Mouse (Mus musculus) liver, embryonic 14.5 days (tissue): ENCODE results near the gene Hspd1. TPM values are rescaled to one million over a fixed set of nuclear protein-coding genes. Genes with fewer than 3 reads are reported as not detected.
A peak's percentile ranks its signal among the peaks of the same experiment; 100 is the strongest.

ENCODE experiments used
- ATAC-seq: fragments of 200-750 bp; cut with Nextera tagmentation; 2 replicates; pipeline ENCODE4 v1.8.0; 2017; ENCODE audit warnings: moderate number of reproducible peaks, mild to moderate bottlenecking, moderate library complexity; ENCODE audit not compliant: insufficient read depth
- DNase-seq, 3 experiments: peaks; one replicate each; pipeline ENCODE4 v3.0.0-alpha.2; 2012 to 2013; ENCODE audit warnings: low read depth in 3 of 3, low spot score in 3 of 3
- H3K27ac ChIP-seq: fragments of 300-500 bp; sonication (generic); 2 replicates; pipeline ENCODE4 v1.5.1; 2014; ENCODE audit warnings: moderate library complexity, mild to moderate bottlenecking, control low read depth, inconsistent platforms
- H3K27me3 ChIP-seq: fragments of 300-500 bp; sonication (generic); 2 replicates; pipeline ENCODE4 v1.6.1; 2014; ENCODE audit warnings: mild to moderate bottlenecking, low read length, moderate library complexity; ENCODE audit not compliant: control insufficient read depth, insufficient read depth
- H3K36me3 ChIP-seq: fragments of 300-500 bp; sonication (generic); replicated peaks from 2 replicates; pipeline ENCODE4 v1.6.1; 2014; ENCODE audit warnings: low read depth; ENCODE audit not compliant: control insufficient read depth, insufficient read depth
- H3K4me1 ChIP-seq, 2 experiments: fragments of 200-500 bp in 1 of 2; fragments of 300-500 bp in 1 of 2; sonication (generic) in 1 of 2; replicated peaks; 2 replicates each; pipeline ENCODE4 v1.6.1; 2012 to 2014; ENCODE audit warnings: antibody characterized with exemption in 1 of 2, inconsistent platforms in 1 of 2, low read length in 1 of 2; ENCODE audit not compliant: control insufficient read depth in 2 of 2, insufficient read depth in 2 of 2
- H3K4me2 ChIP-seq: fragments of 300-500 bp; sonication (generic); 2 replicates; pipeline ENCODE4 v1.6.1; 2014; ENCODE audit warnings: low read depth, mild to moderate bottlenecking, control low read depth, moderate library complexity
- H3K4me3 ChIP-seq, 2 experiments: fragments of 200-500 bp in 1 of 2; fragments of 300-500 bp in 1 of 2; sonication (generic) in 1 of 2; 2 replicates each; pipeline ENCODE4 v1.5.1; 2012 to 2014; ENCODE audit warnings: low read depth in 2 of 2, low read length in 2 of 2, mild to moderate bottlenecking in 2 of 2, control low read depth in 1 of 2, inconsistent platforms in 1 of 2, moderate library complexity in 1 of 2; ENCODE audit not compliant: insufficient read depth in 1 of 2
- H3K9ac ChIP-seq: fragments of 300-500 bp; sonication (generic); replicated peaks from 2 replicates; pipeline ENCODE4 v1.6.1; 2014; ENCODE audit warnings: mild to moderate bottlenecking, control low read depth, moderate library complexity
- H3K9me3 ChIP-seq: fragments of 300-500 bp; sonication (generic); 2 replicates; pipeline ENCODE4 v1.6.1; 2016; ENCODE audit warnings: low read length, mixed read lengths; ENCODE audit not compliant: control insufficient read depth
- CTCF ChIP-seq: IDR thresholded peaks from 2 replicates; pipeline ENCODE4 v1.5.1; 2016; ENCODE audit warnings: antibody characterized with exemption, low read depth, control low read depth
- EP300 ChIP-seq: IDR thresholded peaks from 2 replicates; pipeline ENCODE4 v1.6.1; 2016; ENCODE audit warnings: antibody characterized with exemption, low read depth
- WGBS: fragments of 180-500 bp; shearing (Covaris S2); extraction: QIAGEN DNeasy Blood & Tissue Kit; methylation state at CpG from one replicate; pipeline ENCODE4 v1.1.7; 2014; ENCODE audit not compliant: insufficient replicate concordance; 5-methylcytosine and 5-hydroxymethylcytosine counted together
- polyA plus RNA-seq, 2 experiments: library from polyadenylated mRNA; depleted of rRNA in 1 of 2; stranded (reverse) in 1 of 2; unstranded in 1 of 2; fragments of >200 nt; fragmentation: Nextera tagmentation in 1 of 2; extraction: Ambion mirVana in 1 of 2; gene quantifications; 2 replicates each; pipeline versions ENCODE4 v1.2.1 to v1.2.3; 2012 to 2014

Hspd1 gene
- polyA plus RNA-seq, 2 experiments, result 163 to 241 TPM

DNA sequence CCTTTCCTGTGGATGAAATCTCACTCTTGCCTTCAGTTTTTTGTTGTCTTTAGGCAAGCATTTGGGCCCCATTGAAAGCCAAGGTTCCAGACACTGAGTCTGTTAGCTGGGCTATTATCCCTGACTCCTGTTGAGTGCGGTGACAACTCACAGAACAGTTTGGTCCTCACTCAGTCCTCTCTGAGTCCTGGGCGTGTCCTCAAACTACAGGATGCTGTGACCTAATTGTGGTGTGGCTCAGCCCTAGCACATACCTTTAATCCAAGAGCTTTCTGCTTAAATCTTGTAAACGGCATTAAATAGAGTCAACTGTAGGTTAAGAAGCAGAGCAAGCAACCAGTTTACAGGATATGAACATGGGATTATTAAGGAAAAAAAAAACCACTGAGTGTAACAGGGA, 44.9 kb downstream of the Hspd1 start:
- Histone ChIP-seq H3K4me1 (no peaks in the 10 kb centered on the region; a peak in 1 of 4 replicates), H3K9me3 (peaks cover 3% of the 10 kb centered on the region), H3K4me3 (no peak overlapping the region), H3K27me3 (no peaks in the 10 kb centered on the region), H3K27ac (no peak overlapping the region), H3K36me3 (no peaks in the 10 kb centered on the region), H3K9ac (no peak overlapping the region), H3K4me2 (no peak overlapping the region)
- WGBS, result 55% methylated on average over 3 of the region's 3 CpGs
- no peak for TF ChIP-seq EP300
- TF ChIP-seq CTCF, result no peak
- DNase-seq, result no peak
- ATAC-seq, result no peak

DNA sequence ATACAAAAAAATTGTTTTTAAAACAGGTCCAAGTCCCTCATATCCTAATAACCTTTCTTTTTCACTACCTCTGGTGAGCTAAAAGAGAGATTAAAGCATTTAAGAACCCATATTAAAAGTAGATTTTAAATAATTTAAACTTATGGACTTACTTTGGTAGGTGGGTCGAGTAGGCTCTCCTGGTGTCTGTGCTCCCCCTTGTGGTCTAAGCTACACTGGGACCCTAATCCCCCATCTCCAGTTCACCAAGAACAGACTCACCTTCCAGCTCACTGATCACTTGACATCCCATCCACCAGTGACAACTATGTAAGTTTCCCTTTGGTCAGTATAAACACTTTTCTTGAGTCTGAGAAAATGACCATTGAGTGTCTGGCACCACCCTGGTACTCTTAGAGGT, 45.8 kb downstream of the Hspd1 start:
- TF ChIP-seq EP300 (no peak), CTCF (peak; percentile 39; the same call in 1 of the 2 replicates)
- WGBS, result 43% methylated on average over 1 of the region's 1 CpGs
- H3K9me3 ChIP-seq, result peaks cover 3% of the 10 kb centered on the region

DNA sequence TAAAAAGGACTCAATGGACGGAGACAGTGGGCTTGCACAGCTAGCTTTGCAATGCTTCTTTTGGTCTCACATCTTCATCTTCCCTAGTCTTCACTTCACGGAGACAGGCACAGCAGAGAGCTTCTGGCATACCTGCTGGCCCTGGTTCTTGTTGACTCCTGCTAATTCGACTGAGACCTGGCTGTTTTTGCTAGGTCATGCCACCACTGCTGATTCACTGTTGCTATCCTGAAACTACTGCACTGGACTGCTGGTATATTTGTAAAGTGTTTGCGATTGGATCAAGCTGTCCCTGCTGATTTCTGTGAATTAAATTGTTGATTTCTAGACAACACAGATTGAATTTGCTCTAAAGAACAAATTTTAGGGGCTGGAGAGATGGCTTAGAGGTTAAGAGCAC, 46.4 kb downstream of the Hspd1 start:
- WGBS, result 79% methylated on average over 4 of the region's 4 CpGs
- ATAC-seq (peak; percentile 70; the same call in 1 of the 2 replicates), DNase-seq (no peak)
- no peak for TF ChIP-seq EP300
- TF ChIP-seq CTCF, result no peak
- Histone ChIP-seq H3K9ac (no peak overlapping the region), H3K27ac (no peak overlapping the region), H3K4me1 (no peaks in the 10 kb centered on the region; a peak in 1 of 4 replicates), H3K4me2 (no peak overlapping the region), H3K27me3 (no peaks in the 10 kb centered on the region), H3K4me3 (no peak overlapping the region), H3K36me3 (no peaks in the 10 kb centered on the region), H3K9me3 (peaks cover 3% of the 10 kb centered on the region)

More for the DNA sequence above, 45.8 kb downstream of the Hspd1 start:
- no peak overlapping the region for H3K27ac ChIP-seq
- H3K27me3 ChIP-seq, result no peaks in the 10 kb centered on the region
- no peaks in the 10 kb centered on the region; a peak in 1 of 4 replicates for H3K4me1 ChIP-seq
- no peaks in the 10 kb centered on the region for H3K36me3 ChIP-seq
- no peak overlapping the region for H3K4me3 ChIP-seq
- H3K4me2 ChIP-seq, result no peak overlapping the region
- ATAC-seq (no peak), DNase-seq (no peak)
- H3K9ac ChIP-seq, result no peak overlapping the region

DNA sequence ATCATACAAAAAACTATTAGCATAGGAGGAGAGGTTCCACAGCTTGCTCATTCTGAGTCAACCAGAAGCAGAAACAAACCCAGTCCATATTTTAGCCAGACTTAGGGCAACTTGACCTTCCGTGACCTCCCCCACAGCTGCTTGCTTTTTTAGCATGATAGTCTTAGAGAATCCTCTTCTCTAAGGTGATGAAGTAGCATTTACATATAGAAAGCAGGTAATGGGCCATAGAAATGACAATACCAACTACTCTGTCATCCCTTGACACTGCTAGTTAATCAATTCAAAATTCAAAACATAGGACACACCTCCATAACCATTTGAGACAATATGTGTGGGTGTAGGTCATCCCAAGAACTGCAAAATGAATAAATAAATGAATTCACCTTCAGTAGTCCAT, 48.1 kb downstream of the Hspd1 start:
- Histone ChIP-seq H3K4me1 (no peaks in the 10 kb centered on the region; a peak in 1 of 4 replicates), H3K4me2 (no peak overlapping the region), H3K9me3 (peaks cover 3% of the 10 kb centered on the region), H3K27ac (no peak overlapping the region), H3K36me3 (no peaks in the 10 kb centered on the region), H3K9ac (no peak overlapping the region), H3K27me3 (no peaks in the 10 kb centered on the region), H3K4me3 (no peak overlapping the region)
- ATAC-seq (no peak), DNase-seq (no peak)
- no peak for TF ChIP-seq CTCF
- TF ChIP-seq EP300, result no peak
- WGBS, result 63% methylated on average over 1 of the region's 1 CpGs

DNA sequence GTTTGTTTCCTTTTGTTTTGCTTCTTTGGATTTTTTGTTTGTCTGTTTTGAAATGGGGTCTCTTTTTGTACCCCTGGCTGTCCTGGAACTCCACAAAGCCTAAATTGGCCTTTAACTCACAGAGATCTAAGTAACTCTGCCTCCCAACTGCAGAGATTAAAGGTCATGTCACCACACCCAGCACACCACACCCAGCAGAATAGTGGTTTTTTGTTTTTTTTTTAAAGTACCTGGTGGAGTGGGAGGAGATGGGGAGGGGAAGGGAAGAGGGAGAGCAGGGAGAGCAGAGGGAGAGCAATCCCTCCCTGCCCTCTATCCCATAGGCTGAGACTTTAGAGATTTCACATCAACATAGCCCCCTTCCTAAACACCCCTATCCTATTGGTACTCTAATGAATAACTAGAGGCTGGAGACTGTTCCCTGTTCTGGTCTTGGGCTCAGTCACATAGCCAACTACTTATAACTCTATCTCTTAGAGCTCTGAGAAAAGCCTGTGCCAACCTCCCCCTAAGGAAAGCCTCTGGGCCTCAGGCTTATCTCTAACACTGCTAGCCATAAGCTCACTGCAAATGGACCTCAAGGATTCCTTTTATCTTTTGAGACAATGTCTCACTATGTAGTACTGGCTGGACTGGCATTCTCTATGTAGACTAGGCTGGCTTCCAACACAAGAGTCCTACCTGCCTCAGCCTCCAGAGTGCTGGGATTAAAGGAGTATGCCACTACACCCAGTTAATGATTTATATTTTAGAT, 56.8 kb downstream of the Hspd1 start:
- DNase-seq (peak in 1 of 3 experiments; percentile 43), ATAC-seq (peak; percentile 27; the same call in 1 of the 2 replicates)
- H3K27ac ChIP-seq, result no peak overlapping the region
- H3K4me2 ChIP-seq, result no peak overlapping the region
- no peaks in the 10 kb centered on the region for H3K27me3 ChIP-seq
- TF ChIP-seq CTCF (no peak), EP300 (peak; percentile 55)
- H3K9ac ChIP-seq, result no peak overlapping the region
- peaks cover 20 to 23% of the 10 kb centered on the region in 2 experiments for H3K4me1 ChIP-seq
- no peaks in the 10 kb centered on the region for H3K36me3 ChIP-seq
- no peaks in the 10 kb centered on the region for H3K9me3 ChIP-seq
- H3K4me3 ChIP-seq, result no peak overlapping the region
